Comparison of ENCODE assay signal across 15 mouse cellular contexts in genomic region chr1:37524669-37525068, GRCm38 (mm10).
"Had no signal": no experiment of that assay in that cellular context is flagged by ENCODE, and none has a peak within 500 bp of the region (broad histone marks: within the 10 kb centered on the region; RNA-seq: fewer than 3 reads in every experiment).

No protein-coding gene starts in this region.

- H3K27me3 ChIP-seq: liver, embryonic 13.5 days; midbrain, embryonic 13.5 days; neural tube, embryonic 13.5 days had no signal

- H3K4me3 ChIP-seq: left cerebral cortex, adult 2 months; liver, embryonic 13.5 days; midbrain, embryonic 10.5 days; midbrain, embryonic 13.5 days; myocyte; neural tube, embryonic 13.5 days had no signal

- H3K4me2 ChIP-seq: liver, embryonic 13.5 days; lung, embryonic 14.5 days; midbrain, embryonic 13.5 days; neural tube, embryonic 13.5 days had no signal

- H3K36me3 ChIP-seq: liver, embryonic 13.5 days; midbrain, embryonic 10.5 days; midbrain, embryonic 13.5 days; neural tube, embryonic 13.5 days had no signal

- H3K9ac ChIP-seq: liver, embryonic 13.5 days; lung, embryonic 14.5 days; midbrain, embryonic 13.5 days; neural tube, embryonic 13.5 days had no signal

- H3K4me1 ChIP-seq: midbrain, embryonic 10.5 days; midbrain, embryonic 13.5 days; neural tube, embryonic 13.5 days had no signal

- H3K9me3 ChIP-seq: liver, embryonic 13.5 days; midbrain, embryonic 10.5 days; midbrain, embryonic 13.5 days; neural tube, embryonic 13.5 days had no signal

- H3K27ac ChIP-seq: kidney, postnatal 0 days; left cerebral cortex, adult 2 months; liver, embryonic 13.5 days; midbrain, embryonic 10.5 days; midbrain, embryonic 13.5 days; neural tube, embryonic 13.5 days had no signal

- DNase-seq: kidney, adult 18-20 months; layer of hippocampus, postnatal 36 days; liver, embryonic 13.5 days; lung, embryonic 14.5 days; lung, postnatal 36 days; retina, postnatal 1 day; thymus, postnatal 25 days had no signal

- ATAC-seq: inflammation-experienced regulatory T-cells, adult 6 months; midbrain, embryonic 13.5 days; midbrain, embryonic 16.5 days had no signal
